Comparison of ENCODE assay signal across 17 mouse cellular contexts in the genomic region with DNA sequence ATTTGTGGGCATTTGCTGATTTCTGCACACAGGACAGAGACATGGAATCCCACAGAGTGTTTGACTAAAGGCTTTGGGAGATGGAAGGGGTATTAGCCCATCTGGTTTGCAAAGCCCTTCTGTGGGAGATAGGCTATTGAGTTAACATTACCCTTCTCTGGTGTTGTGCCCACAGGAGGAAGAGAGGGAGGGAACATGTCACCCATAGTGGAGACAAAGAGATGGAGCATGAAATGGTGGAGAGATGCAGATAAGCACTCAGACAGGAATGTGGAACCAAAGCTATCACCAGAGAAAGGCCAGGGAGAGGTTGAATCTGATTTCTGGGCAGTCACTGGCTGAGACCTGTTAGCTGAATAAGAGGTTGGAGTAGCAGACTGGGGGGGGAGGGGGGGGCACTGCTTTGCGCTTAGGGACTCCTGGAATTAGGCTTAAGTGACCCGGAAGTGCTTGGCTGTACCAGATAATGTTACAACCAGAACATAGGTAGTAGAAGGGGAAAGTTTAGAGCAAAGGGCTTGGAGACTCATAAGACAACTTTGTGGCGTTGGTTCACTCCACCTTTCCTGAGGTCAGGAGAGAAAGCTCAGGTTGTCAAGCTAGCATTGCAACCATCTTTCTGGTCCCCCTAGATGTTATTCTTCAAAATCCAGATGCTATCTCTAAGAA. TPM values are rescaled to one million over a fixed set of nuclear protein-coding genes. Genes with fewer than 3 reads are reported as not detected.
DNase-seq lines count a peak whose midpoint lies in the region; ATAC-seq and TF ChIP-seq lines count a peak whose summit lies in the region.
"Had no signal": no experiment of that assay in that cellular context is flagged by ENCODE, and none has a peak within 500 bp of the region (broad histone marks: within the 10 kb centered on the region; RNA-seq: fewer than 3 reads in every experiment).

No protein-coding gene starts in this region.

- WGBS in heart, embryonic 14.5 days, result 49% methylated on average over 3 of the region's 3 CpGs
- 35% methylated on average over 3 of the region's 3 CpGs for WGBS in lung, postnatal 0 days
- WGBS in intestine, embryonic 14.5 days, result 57% methylated on average over 3 of the region's 3 CpGs
- 37% methylated on average over 3 of the region's 3 CpGs for WGBS in small intestine, adult 2 months

- peaks cover 0 to 4% of the 10 kb centered on the region in 2 experiments; a peak in 2 of 4 replicates for H3K4me1 ChIP-seq in heart, embryonic 14.5 days (ENCODE audit: control insufficient read depth in 2 of 2, insufficient read depth in 2 of 2, low read length in 2 of 2)
- peaks cover 7% of the 10 kb centered on the region; the same call in 1 of the 2 replicates for H3K4me1 ChIP-seq in lung, postnatal 0 days (ENCODE audit: insufficient read depth, low read depth, low read length)
- H3K4me1 ChIP-seq in intestine, embryonic 14.5 days (replicated peaks; ENCODE audit: control insufficient read depth, insufficient read depth, low read length), result peaks cover 8% of the 10 kb centered on the region; the same call in 1 of the 2 replicates
- peaks cover 15% of the 10 kb centered on the region for H3K4me1 ChIP-seq in small intestine, adult 2 months (ENCODE audit: control insufficient read depth, insufficient read depth, insufficient read length, low read length)

- TF ChIP-seq POLR2A in small intestine, adult 2 months (IDR thresholded peaks at IDR 0.05; ENCODE audit: low read depth, low read length), result no peak

- ATAC-seq in heart, embryonic 14.5 days (ENCODE audit: insufficient number of reproducible peaks, insufficient read depth, low FRiP score, low read depth), result no peak
- ATAC-seq in lung, postnatal 0 days, result no peak
- ATAC-seq in intestine, embryonic 14.5 days (replicated peaks; ENCODE audit: low FRiP score, low TSS enrichment, low read depth), result no peak
- no peak for ATAC-seq in erythroid progenitor cell, adult 5-6 weeks (replicated peaks; ENCODE audit: low FRiP score, poor library complexity, severe bottlenecking)

- peak overlapping the region; percentile 7 to 19; a peak in 3 of 4 replicates for H3K4me3 ChIP-seq in heart, embryonic 14.5 days (ENCODE audit: control insufficient read depth in 1 of 2, insufficient read depth in 1 of 2, low read depth in 1 of 2, low read length in 2 of 2)
- H3K4me3 ChIP-seq in lung, postnatal 0 days (ENCODE audit: low read depth, low read length), result 0 out of 2 replicates have a peak overlapping the region, but pooled peaks have one; percentile 12
- H3K4me3 ChIP-seq in intestine, embryonic 14.5 days (ENCODE audit: low read depth, low read length), result 0 out of 2 replicates have a peak overlapping the region, but pooled peaks have one; percentile 10
- peak overlapping the region; percentile 53 for H3K4me3 ChIP-seq in small intestine, adult 2 months (ENCODE audit: low read depth, low read length)
- H3K4me3 ChIP-seq: hindbrain, embryonic 13.5 days had no signal

- intact Hi-C loops in heart, postnatal 36 days (cut with DNase I), result no loop called here

- peaks cover 29% of the 10 kb centered on the region for H3K27me3 ChIP-seq in heart, embryonic 14.5 days (ENCODE audit: control insufficient read depth, insufficient read depth, low read length)
- H3K27me3 ChIP-seq in lung, postnatal 0 days (replicated peaks; ENCODE audit: insufficient read depth, low read length), result no peaks in the 10 kb centered on the region
- H3K27me3 ChIP-seq in intestine, embryonic 14.5 days (replicated peaks; ENCODE audit: control insufficient read depth, insufficient read depth, low read length), result peaks cover 16% of the 10 kb centered on the region
- no peaks in the 10 kb centered on the region for H3K27me3 ChIP-seq in small intestine, adult 2 months (ENCODE audit: control insufficient read depth, insufficient read depth, low read length)

- no peak for TF ChIP-seq CTCF in lung, postnatal 0 days (IDR thresholded peaks at IDR 0.05)
- TF ChIP-seq CTCF in small intestine, adult 2 months (IDR thresholded peaks at IDR 0.05; ENCODE audit: extremely low read depth, insufficient read length, insufficient replicate concordance, low read depth, low read length), result no peak

- H3K4me2 ChIP-seq in heart, embryonic 14.5 days (ENCODE audit: low read length), result peak overlapping the region; percentile 55
- peak overlapping the region; percentile 47 for H3K4me2 ChIP-seq in lung, postnatal 0 days (replicated peaks; ENCODE audit: low read depth, low read length)
- peak overlapping the region; percentile 77 for H3K4me2 ChIP-seq in intestine, embryonic 14.5 days (ENCODE audit: low read length)
- H3K4me2 ChIP-seq: hindbrain, embryonic 13.5 days had no signal

- H3K36me3 ChIP-seq in heart, embryonic 14.5 days (ENCODE audit: control insufficient read depth, insufficient read depth, low read length), result no peaks in the 10 kb centered on the region
- H3K36me3 ChIP-seq in lung, postnatal 0 days (ENCODE audit: insufficient read depth, low read length), result no peaks in the 10 kb centered on the region
- H3K36me3 ChIP-seq in intestine, embryonic 14.5 days (ENCODE audit: control insufficient read depth, insufficient read depth, low read length), result no peaks in the 10 kb centered on the region
- no peaks in the 10 kb centered on the region for H3K36me3 ChIP-seq in small intestine, adult 2 months (ENCODE audit: control insufficient read depth, insufficient read depth, low read length)
- H3K36me3 ChIP-seq: hindbrain, embryonic 13.5 days had no signal

- no peaks in the 10 kb centered on the region for H3K9me3 ChIP-seq in heart, embryonic 14.5 days (ENCODE audit: control insufficient read depth, low read length)
- H3K9me3 ChIP-seq in lung, postnatal 0 days (ENCODE audit: low read length), result no peaks in the 10 kb centered on the region
- no peaks in the 10 kb centered on the region for H3K9me3 ChIP-seq in intestine, embryonic 14.5 days (ENCODE audit: control insufficient read depth, low read length)
- H3K9me3 ChIP-seq: hindbrain, embryonic 13.5 days had no signal

- no peak for DNase-seq in heart, postnatal 36 days
- DNase-seq in lung, postnatal 0 days (ENCODE audit: low spot score), result no peak
- no peak for DNase-seq in lung, adult 18-20 months
- no peak for DNase-seq in intestine, embryonic 14.5 days (ENCODE audit: low spot score)
- DNase-seq in frontal cortex, adult 2 months (ENCODE audit: extremely low spot score in 1 of 2, low spot score in 1 of 2), result no peak
- DNase-seq: cerebellum, adult 18-20 months; embryo, embryonic 11 days; right cerebral cortex, postnatal 14 days had no signal

- TF ChIP-seq EP300 in lung, postnatal 0 days (IDR thresholded peaks at IDR 0.05), result no peak

- peak overlapping the region; percentile 32 to 68; a peak in 3 of 4 replicates for H3K27ac ChIP-seq in heart, embryonic 14.5 days (replicated peaks in 1 of 2; ENCODE audit: control insufficient read depth in 1 of 2, insufficient read depth in 1 of 2, low read depth in 2 of 2, low read length in 2 of 2)
- peak overlapping the region; percentile 62; the same call in 1 of the 2 replicates for H3K27ac ChIP-seq in lung, postnatal 0 days (ENCODE audit: low read length)
- H3K27ac ChIP-seq in intestine, embryonic 14.5 days (ENCODE audit: low read depth), result peak overlapping the region; percentile 74
- peak overlapping the region; percentile 82 for H3K27ac ChIP-seq in small intestine, adult 2 months (ENCODE audit: insufficient read depth, low read depth, low read length)
- H3K27ac ChIP-seq: hindbrain, embryonic 13.5 days; macrophage had no signal

- peak overlapping the region; percentile 16 for H3K9ac ChIP-seq in heart, embryonic 14.5 days (ENCODE audit: low read length)
- H3K9ac ChIP-seq in lung, postnatal 0 days (replicated peaks; ENCODE audit: low read depth), result no peak overlapping the region
- H3K9ac ChIP-seq in intestine, embryonic 14.5 days (ENCODE audit: low read length), result no peak overlapping the region
- H3K9ac ChIP-seq: hindbrain, embryonic 13.5 days had no signal

RNA-seq across cellular contexts. Expression of a gene that starts 1.8 kb away (rescaled TPM):
- polyA plus RNA-seq in heart, embryonic 14.5 days (2014; fragmentation: Nextera tagmentation; extraction: Ambion mirVana), result 26.1 and 27.5 TPM in 2 replicates
- 10 to 100 TPM in 1 of 2 experiments, 1 to 10 TPM in 1; 8.1 to 11.8 TPM for total RNA-seq in heart, postnatal 36 days (2021)
- polyA plus RNA-seq in lung, postnatal 0 days (2015; fragmentation: Nextera tagmentation; extraction: Ambion mirVana), result 61.8 and 74.6 TPM in 2 replicates
- polyA plus RNA-seq in intestine, embryonic 14.5 days (2014; fragmentation: Nextera tagmentation; extraction: Ambion mirVana), result 21.0 and 23.8 TPM in 2 replicates
- polyA plus RNA-seq in small intestine, adult 2 months (2012; rRNA removed), result 18.8 and 29.1 TPM in 2 replicates
- 1.6 TPM in 2 replicates for polyA plus RNA-seq in frontal cortex, adult 2 months (2012; rRNA removed)
- total RNA-seq in erythroid progenitor cell, adult 5-6 weeks (2015; ENCODE audit: low replicate concordance), result 4.3 and 7.1 TPM in 2 replicates
- total RNA-seq in erythroid progenitor cell, adult 5-6 weeks (2017; ENCODE audit: low replicate concordance), result 3.6 and 4.3 TPM in 2 replicates
- polyA plus RNA-seq: macrophage had no signal

RNA-seq across cellular contexts. Expression of a gene that starts 5.4 kb away (rescaled TPM):
- polyA plus RNA-seq in heart, embryonic 14.5 days (2014; fragmentation: Nextera tagmentation; extraction: Ambion mirVana), result 6.8 and 8.7 TPM in 2 replicates
- 1 to 10 TPM; 6.0 to 6.6 TPM for total RNA-seq in heart, postnatal 36 days (2021)
- 36.5 and 49.8 TPM in 2 replicates for polyA plus RNA-seq in lung, postnatal 0 days (2015; fragmentation: Nextera tagmentation; extraction: Ambion mirVana)
- polyA plus RNA-seq in intestine, embryonic 14.5 days (2014; fragmentation: Nextera tagmentation; extraction: Ambion mirVana), result 9.0 and 10.7 TPM in 2 replicates
- polyA plus RNA-seq in small intestine, adult 2 months (2012; rRNA removed), result 4.9 and 10.2 TPM in 2 replicates
- polyA plus RNA-seq in frontal cortex, adult 2 months (2012; rRNA removed), result 0.67 and 0.82 TPM in 2 replicates
- total RNA-seq in erythroid progenitor cell, adult 5-6 weeks (2015; ENCODE audit: low replicate concordance), result 8.0 and 23.4 TPM in 2 replicates
- total RNA-seq in erythroid progenitor cell, adult 5-6 weeks (2017; ENCODE audit: low replicate concordance), result 2.8 and 4.2 TPM in 2 replicates
- polyA plus RNA-seq: macrophage had no signal

RNA-seq across cellular contexts. Expression of a gene that starts 22.2 kb away (rescaled TPM):
- polyA plus RNA-seq in heart, embryonic 14.5 days (2014; fragmentation: Nextera tagmentation; extraction: Ambion mirVana), result not detected in 2 replicates
- total RNA-seq in heart, postnatal 36 days (2021), result under 1 TPM in 1 of 2 experiments, not detected in 1; 0.22 TPM
- 0.14 and 0.21 TPM in 2 replicates for polyA plus RNA-seq in lung, postnatal 0 days (2015; fragmentation: Nextera tagmentation; extraction: Ambion mirVana)
- polyA plus RNA-seq in intestine, embryonic 14.5 days (2014; fragmentation: Nextera tagmentation; extraction: Ambion mirVana), result 0.14 and 0.16 TPM in 2 replicates
- polyA plus RNA-seq in small intestine, adult 2 months (2012; rRNA removed), result 1.5 and 2.5 TPM in 2 replicates
- not detected in 2 replicates for polyA plus RNA-seq in frontal cortex, adult 2 months (2012; rRNA removed)
- 6.1 and 10.5 TPM in 2 replicates for total RNA-seq in erythroid progenitor cell, adult 5-6 weeks (2015; ENCODE audit: low replicate concordance)
- total RNA-seq in erythroid progenitor cell, adult 5-6 weeks (2017; ENCODE audit: low replicate concordance), result 4.0 TPM in 1 of 2 replicates, not detected in the other
- total RNA-seq: adrenal gland, postnatal 4 days; layer of hippocampus, adult 8-10 months; left cerebral cortex, postnatal 10 days had no signal
- polyA plus RNA-seq: hindbrain, embryonic 13.5 days; testis, adult 2 months had no signal

RNA-seq across cellular contexts. Expression of a gene that starts 22.2 kb away (rescaled TPM):
- polyA plus RNA-seq in heart, embryonic 14.5 days (2014; fragmentation: Nextera tagmentation; extraction: Ambion mirVana), result 3.3 and 5.1 TPM in 2 replicates
- total RNA-seq in heart, postnatal 36 days (2021), result 1 to 10 TPM; 3.1 to 4.7 TPM
- polyA plus RNA-seq in lung, postnatal 0 days (2015; fragmentation: Nextera tagmentation; extraction: Ambion mirVana), result 2.2 and 6.0 TPM in 2 replicates
- 1.4 and 4.9 TPM in 2 replicates for polyA plus RNA-seq in intestine, embryonic 14.5 days (2014; fragmentation: Nextera tagmentation; extraction: Ambion mirVana)
- not detected in 2 replicates for polyA plus RNA-seq in small intestine, adult 2 months (2012; rRNA removed)
- polyA plus RNA-seq in frontal cortex, adult 2 months (2012; rRNA removed), result 0.54 and 2.1 TPM in 2 replicates
- not detected in 2 replicates for total RNA-seq in erythroid progenitor cell, adult 5-6 weeks (2015; ENCODE audit: low replicate concordance)
- 1.9 and 23.4 TPM in 2 replicates for total RNA-seq in erythroid progenitor cell, adult 5-6 weeks (2017; ENCODE audit: low replicate concordance)
- total RNA-seq: left cerebral cortex, postnatal 10 days had no signal
- polyA plus RNA-seq: hindbrain, embryonic 13.5 days; macrophage; testis, adult 2 months had no signal

RNA-seq across cellular contexts. Expression of a gene that starts 30.0 kb away (rescaled TPM):
- not detected in 2 replicates for polyA plus RNA-seq in heart, embryonic 14.5 days (2014; fragmentation: Nextera tagmentation; extraction: Ambion mirVana)
- under 1 TPM; 0.51 to 0.53 TPM for total RNA-seq in heart, postnatal 36 days (2021)
- 0.31 and 0.61 TPM in 2 replicates for polyA plus RNA-seq in lung, postnatal 0 days (2015; fragmentation: Nextera tagmentation; extraction: Ambion mirVana)
- 0.19 TPM in 1 of 2 replicates, not detected in the other for polyA plus RNA-seq in intestine, embryonic 14.5 days (2014; fragmentation: Nextera tagmentation; extraction: Ambion mirVana)
- 6.2 and 13.0 TPM in 2 replicates for polyA plus RNA-seq in small intestine, adult 2 months (2012; rRNA removed)
- 0.28 and 0.34 TPM in 2 replicates for polyA plus RNA-seq in frontal cortex, adult 2 months (2012; rRNA removed)
- total RNA-seq in erythroid progenitor cell, adult 5-6 weeks (2015; ENCODE audit: low replicate concordance), result 8.8 and 14.1 TPM in 2 replicates
- total RNA-seq in erythroid progenitor cell, adult 5-6 weeks (2017; ENCODE audit: low replicate concordance), result 4.4 and 7.1 TPM in 2 replicates
- total RNA-seq: layer of hippocampus, adult 8-10 months; left cerebral cortex, postnatal 10 days had no signal
- polyA plus RNA-seq: hindbrain, embryonic 13.5 days had no signal
